Mouse (Mus musculus) midbrain, postnatal 0 days (tissue): ENCODE data around the gene Ap4e1. TPM values are rescaled to one million over a fixed set of nuclear protein-coding genes. Genes with fewer than 3 reads are reported as not detected.
"Not testable (repeated sequence)": the region's sequence is repeated elsewhere in the genome, so short reads cannot be mapped to it uniquely, and the experiment has no call there.

Experiments used
- ATAC-seq: fragments of 200-750 bp; cut with Nextera tagmentation; 2 replicates; pipeline ENCODE4 v1.8.0; 2017; ENCODE audit warnings: moderate number of reproducible peaks, mild to moderate bottlenecking, moderate TSS enrichment, moderate library complexity; ENCODE audit not compliant: low FRiP score
- DNase-seq: peaks from one replicate; pipeline ENCODE4 v3.0.0-alpha.2; 2015; ENCODE audit warnings: low spot score
- H3K27ac ChIP-seq: fragments of 300-500 bp; sonication (generic); 2 replicates; pipeline ENCODE4 v1.5.1; 2014; ENCODE audit warnings: low read depth, mild to moderate bottlenecking, low read length, mixed read lengths
- H3K27me3 ChIP-seq: fragments of 300-500 bp; sonication (generic); 2 replicates; pipeline ENCODE4 v1.6.1; 2014; ENCODE audit warnings: low read length, control low read depth, mixed read lengths; ENCODE audit not compliant: insufficient read depth
- H3K36me3 ChIP-seq: fragments of 300-500 bp; sonication (generic); 2 replicates; pipeline ENCODE4 v1.6.1; 2014; ENCODE audit warnings: low read length, control low read depth, mixed read lengths; ENCODE audit not compliant: insufficient read depth
- H3K4me1 ChIP-seq: fragments of 300-500 bp; sonication (generic); 2 replicates; pipeline ENCODE4 v1.6.1; 2014; ENCODE audit warnings: mild to moderate bottlenecking, control low read depth, antibody characterized with exemption, low read length, mixed read lengths; ENCODE audit not compliant: insufficient read depth
- H3K4me2 ChIP-seq: fragments of 300-500 bp; sonication (generic); 2 replicates; pipeline ENCODE4 v1.6.1; 2014; ENCODE audit warnings: low read depth, mild to moderate bottlenecking, low read length, mixed read lengths; ENCODE audit not compliant: poor library complexity, severe bottlenecking
- H3K4me3 ChIP-seq: fragments of 300-500 bp; sonication (generic); 2 replicates; pipeline ENCODE4 v1.5.1; 2014; ENCODE audit warnings: low read depth, mild to moderate bottlenecking, low read length, moderate library complexity
- H3K9ac ChIP-seq: fragments of 300-500 bp; sonication (generic); replicated peaks from 2 replicates; pipeline ENCODE4 v1.6.1; 2014; ENCODE audit warnings: mild to moderate bottlenecking, low read length, moderate library complexity, mixed read lengths; ENCODE audit not compliant: poor library complexity, severe bottlenecking
- H3K9me3 ChIP-seq: fragments of 300-500 bp; sonication (generic); 2 replicates; pipeline ENCODE4 v1.6.1; 2016; ENCODE audit warnings: low read length, control low read depth
- CTCF ChIP-seq: IDR thresholded peaks from 2 replicates; pipeline ENCODE4 v1.5.1; 2016; ENCODE audit warnings: antibody characterized with exemption, mild to moderate bottlenecking
- WGBS: fragments of 180-500 bp; shearing (Covaris S2); extraction: QIAGEN DNeasy Blood & Tissue Kit; methylation state at CpG from one replicate; pipeline ENCODE4 v1.1.7; 2014; 5-methylcytosine and 5-hydroxymethylcytosine counted together
- polyA plus RNA-seq: library from polyadenylated mRNA; unstranded; fragments of >200 nt; fragmentation: Nextera tagmentation; extraction: Ambion mirVana; gene quantifications from 2 replicates; pipeline ENCODE4 v1.2.1, GENCODE M21; 2015
- total RNA-seq: library from RNA; depleted of rRNA; stranded (reverse); fragments of >200 nt; gene quantifications from 2 replicates; pipeline ENCODE4 v1.2.3, GENCODE M21; 2014

Gene Ap4e1
- total and polyA plus RNA-seq, 2 experiments from 2014 or later, result 7.0 to 13.1 TPM

GRCm38 (mm10) chr2:127069781-127070434, 61.4 kb downstream of the Ap4e1 start:
- no peaks in the 10 kb centered on the region for H3K27me3 ChIP-seq
- H3K4me2 ChIP-seq, result peak overlapping the region; percentile 75
- peaks cover 4% of the 10 kb centered on the region; the same call in 1 of the 2 replicates for H3K4me1 ChIP-seq
- H3K9ac ChIP-seq, result peak overlapping the region; percentile 77; the same call in 1 of the 2 replicates
- H3K27ac ChIP-seq, result no peak overlapping the region
- no peaks in the 10 kb centered on the region for H3K9me3 ChIP-seq
- H3K4me3 ChIP-seq, result peak overlapping the region; percentile 79
- H3K36me3 ChIP-seq, result peaks cover 11% of the 10 kb centered on the region; the same call in 1 of the 2 replicates
- WGBS, result 21% methylated on average over 11 of the region's 11 CpGs
- DNase-seq (no peak), ATAC-seq (0 out of 2 replicates have a peak, but pooled peaks have one; percentile 20)
- TF ChIP-seq CTCF, result no peak

- H3K4me1 ChIP-seq, result peaks cover 4% of the 10 kb centered on the region; the same call in 1 of the 2 replicates
- no peaks in the 10 kb centered on the region for H3K9me3 ChIP-seq
- peak within 1 kb of the TSS; percentile 77 for H3K9ac ChIP-seq
- DNase-seq (peak; percentile 95), ATAC-seq (peak; percentile 98)
- no peaks in the 10 kb centered on the region for H3K27me3 ChIP-seq
- H3K4me2 ChIP-seq, result peak within 1 kb of the TSS; percentile 75
- H3K27ac ChIP-seq, result peak within 1 kb of the TSS; percentile 26; the same call in 1 of the 2 replicates
- 0% methylated on average over 32 of the region's 32 CpGs for WGBS
- peak; percentile 33; the same call in 1 of the 2 replicates for TF ChIP-seq CTCF
- peak within 1 kb of the TSS; percentile 79 for H3K4me3 ChIP-seq
- peaks cover 11% of the 10 kb centered on the region; the same call in 1 of the 2 replicates for H3K36me3 ChIP-seq
Observed at GRCm38 (mm10) chr2:127070435-127070841, 61.9 kb downstream of the Ap4e1 start, which contains the start of gene Blvra. TSS of gene Blvra (plus strand) at chr2:127070665.

- H3K4me1 ChIP-seq, result peaks cover 4% of the 10 kb centered on the region; the same call in 1 of the 2 replicates
- peak overlapping the region; percentile 77 for H3K9ac ChIP-seq
- H3K27ac ChIP-seq, result peak overlapping the region; percentile 26; the same call in 1 of the 2 replicates
- no peaks in the 10 kb centered on the region for H3K27me3 ChIP-seq
- no peak for TF ChIP-seq CTCF
- ATAC-seq (peak; percentile 62), DNase-seq (no peak)
- H3K9me3 ChIP-seq, result no peaks in the 10 kb centered on the region
- peak overlapping the region; percentile 79 for H3K4me3 ChIP-seq
- peaks cover 8% of the 10 kb centered on the region; the same call in 1 of the 2 replicates for H3K36me3 ChIP-seq
- peak overlapping the region; percentile 75 for H3K4me2 ChIP-seq
- 11% methylated on average over 9 of the region's 9 CpGs for WGBS
Observed at GRCm38 (mm10) chr2:127070879-127071278, 62.4 kb downstream of the Ap4e1 start.

- Histone ChIP-seq H3K4me2 (no peak overlapping the region), H3K4me3 (no peak overlapping the region), H3K9ac (no peak overlapping the region), H3K9me3 (no peaks in the 10 kb centered on the region), H3K27ac (no peak overlapping the region), H3K4me1 (peaks cover 4% of the 10 kb centered on the region; the same call in 1 of the 2 replicates), H3K27me3 (no peaks in the 10 kb centered on the region), H3K36me3 (no peaks in the 10 kb centered on the region)
- DNase-seq, result no peak
- WGBS, result 96% methylated on average over 2 of the region's 2 CpGs
- no peak for TF ChIP-seq CTCF
- no peak for ATAC-seq
Observed at GRCm38 (mm10) chr2:127074116-127074515, 65.6 kb downstream of the Ap4e1 start.

GRCm38 (mm10) chr2:127077611-127078010, 69.1 kb downstream of the Ap4e1 start:
- H3K27me3 ChIP-seq, result no peaks in the 10 kb centered on the region
- 76% methylated on average over 9 of the region's 9 CpGs for WGBS
- no peaks in the 10 kb centered on the region for H3K9me3 ChIP-seq
- no peak overlapping the region for H3K27ac ChIP-seq
- no peak overlapping the region for H3K4me2 ChIP-seq
- no peak overlapping the region for H3K4me3 ChIP-seq
- H3K4me1 ChIP-seq, result no peaks in the 10 kb centered on the region
- DNase-seq (no peak), ATAC-seq (no peak)
- TF ChIP-seq CTCF, result no peak
- H3K9ac ChIP-seq, result no peak overlapping the region
- H3K36me3 ChIP-seq, result no peaks in the 10 kb centered on the region

- H3K4me1 ChIP-seq, H3K4me2 ChIP-seq, DNase-seq, H3K9me3 ChIP-seq, H3K9ac ChIP-seq, H3K27me3 ChIP-seq, H3K4me3 ChIP-seq, H3K27ac ChIP-seq, ATAC-seq, H3K36me3 ChIP-seq: not testable (repeated sequence)
- WGBS, result 70% methylated on average over 2 of the region's 2 CpGs
Observed at GRCm38 (mm10) chr2:127079066-127079465, 70.5 kb downstream of the Ap4e1 start.
